Mouse (Mus musculus): ENCODE data around the gene Anks1b.

Anks1b gene

GRCm38 (mm10) chr10:89873146-89873950, at the start of gene Anks1b:
TSS of gene Anks1b (plus strand) at chr10:89873509.
- DNase-seq = no peak

- peak; percentile 80 for DNase-seq
Measured at GRCm38 (mm10) chr10:89823906-89824305, 49.4 kb upstream of the Anks1b start.

- DNase-seq = no peak
Measured at GRCm38 (mm10) chr10:89826896-89827295, 46.4 kb upstream of the Anks1b start.

- no peak for DNase-seq
Measured at GRCm38 (mm10) chr10:89832334-89832733, 41.0 kb upstream of the Anks1b start.

GRCm38 (mm10) chr10:89833166-89833565, 40.1 kb upstream of the Anks1b start:
- DNase-seq = peak; percentile 44

- DNase-seq = peak; percentile 56
Measured at GRCm38 (mm10) chr10:89837476-89837875, 35.8 kb upstream of the Anks1b start.

GRCm38 (mm10) chr10:89838834-89839233, 34.5 kb upstream of the Anks1b start:
- peak; percentile 74 for DNase-seq

- peak; percentile 61 for DNase-seq
Measured at GRCm38 (mm10) chr10:89850951-89851350, 22.4 kb upstream of the Anks1b start.

GRCm38 (mm10) chr10:89855251-89855875, 17.9 kb upstream of the Anks1b start:
- DNase-seq = no peak

GRCm38 (mm10) chr10:89856286-89856685, 17.0 kb upstream of the Anks1b start:
- DNase-seq = no peak

- DNase-seq = no peak
Measured at GRCm38 (mm10) chr10:89868211-89868610, 5.1 kb upstream of the Anks1b start.

- DNase-seq = no peak
Measured at GRCm38 (mm10) chr10:89868836-89869235, 4.5 kb upstream of the Anks1b start.

- DNase-seq = peak; percentile 11
Measured at GRCm38 (mm10) chr10:89872501-89873145, 686 bp upstream of the Anks1b start.

- no peak for DNase-seq
Measured at GRCm38 (mm10) chr10:89874036-89874435, 727 bp downstream of the Anks1b start.

GRCm38 (mm10) chr10:89883561-89883960, 10.3 kb downstream of the Anks1b start:
- no peak for DNase-seq

- DNase-seq = peak; percentile 8
Measured at GRCm38 (mm10) chr10:89902720-89903337, 29.5 kb downstream of the Anks1b start.

- no peak for DNase-seq
Measured at GRCm38 (mm10) chr10:89911889-89912288, 38.6 kb downstream of the Anks1b start.

GRCm38 (mm10) chr10:89913174-89913573, 39.9 kb downstream of the Anks1b start:
- DNase-seq = no peak

- no peak for DNase-seq
Measured at GRCm38 (mm10) chr10:89917141-89917540, 43.8 kb downstream of the Anks1b start.

GRCm38 (mm10) chr10:89921965-89922364, 48.7 kb downstream of the Anks1b start:
- DNase-seq = no peak

- no peak for DNase-seq
Measured at GRCm38 (mm10) chr10:89942180-89942579, 68.9 kb downstream of the Anks1b start.

- DNase-seq = peak; percentile 2
Measured at GRCm38 (mm10) chr10:89946636-89947349, 73.5 kb downstream of the Anks1b start.

- DNase-seq = no peak
Measured at GRCm38 (mm10) chr10:89974361-89974760, 101.1 kb downstream of the Anks1b start.

All from kidney, adult 9 months (tissue).